In genomic region chr13:60178416-60178815, GRCm38 (mm10) we compare ENCODE assay signal across 9 mouse cellular contexts. TPM values are rescaled to one million over a fixed set of nuclear protein-coding genes. Genes with fewer than 3 reads are reported as not detected.
DNase-seq lines count a peak whose midpoint lies in the region; ATAC-seq and TF ChIP-seq lines count a peak whose summit lies in the region.
"Had no signal": no experiment of that assay in that cellular context is flagged by ENCODE, and none has a peak within 500 bp of the region (broad histone marks: within the 10 kb centered on the region; RNA-seq: fewer than 3 reads in every experiment).

No protein-coding gene starts in this region.

- no peaks in the 10 kb centered on the region for H3K9me3 ChIP-seq in hindbrain, embryonic 15.5 days

- H3K27ac ChIP-seq in gastrocnemius, adult 2 months: peak overlapping the region; percentile 92
- H3K27ac ChIP-seq in hindbrain, embryonic 15.5 days (replicated peaks): peak overlapping the region; percentile 90

- H3K27me3 ChIP-seq in hindbrain, embryonic 15.5 days: no peaks in the 10 kb centered on the region

- no peaks in the 10 kb centered on the region for H3K36me3 ChIP-seq in hindbrain, embryonic 15.5 days

- intact Hi-C loops in gastrocnemius, adult 2 months (cut with DNase I): loop anchor here (1.0 to 5.0 kb wide), 4 partner anchors 101 to 291 kb away; no protein-coding TSS in a partner anchor

- H3K4me1 ChIP-seq in hindbrain, embryonic 15.5 days (replicated peaks): peaks cover 29% of the 10 kb centered on the region; the same call in 1 of the 2 replicates

- DNase-seq in adrenal gland, adult 18-20 months (ENCODE audit: low spot score in 2 of 2): peak; percentile 94 to 95
- DNase-seq in cerebellum, postnatal 4 days (ENCODE audit: low spot score in 2 of 2): peak; percentile 96 to 98
- DNase-seq in gastrocnemius, adult 2 months: peak; percentile 94
- peak; percentile 92 to 93 for DNase-seq in layer of hippocampus, postnatal 36 days
- peak; percentile 94 for DNase-seq in lung, postnatal 14 days
- peak; percentile 80 for DNase-seq in retina, postnatal 7 days (ENCODE audit: low read depth, low spot score)
- DNase-seq in urinary bladder, postnatal 10 days (ENCODE audit: low spot score): peak; percentile 83

- 1% methylated on average over 15 of the region's 15 CpGs for WGBS in hindbrain, embryonic 15.5 days

- H3K4me3 ChIP-seq in gastrocnemius, adult 2 months: peak overlapping the region; percentile 93
- H3K4me3 ChIP-seq in hindbrain, embryonic 15.5 days: peak overlapping the region; percentile 89

- ATAC-seq in hindbrain, embryonic 15.5 days (ENCODE audit: low FRiP score, low read depth): peak; percentile 9; the same call in 1 of the 2 replicates

- 0 out of 2 replicates have a peak overlapping the region, but pooled peaks have one; percentile 28 for H3K9ac ChIP-seq in hindbrain, embryonic 15.5 days

- TF ChIP-seq CTCF in gastrocnemius, adult 2 months (IDR thresholded peaks at IDR 0.05): no peak; the same call in none of the 2 replicates

- peak overlapping the region; percentile 93 for H3K4me2 ChIP-seq in hindbrain, embryonic 15.5 days

RNA-seq across cellular contexts. Expression of gene Gas1, which starts 1.3 kb away (rescaled TPM):
- total RNA-seq in adrenal gland, adult 18-20 months (2021): 10 to 100 TPM; 28.7 to 34.9 TPM
- total RNA-seq in gastrocnemius, adult 2 months (2021): 10 to 100 TPM; 11.2 to 18.6 TPM
- 24.8 and 28.7 TPM in 2 replicates for polyA plus RNA-seq in hindbrain, embryonic 15.5 days (2015; fragmentation: Nextera tagmentation; extraction: Ambion mirVana)
- 10 to 100 TPM; 10.1 to 10.3 TPM for total RNA-seq in layer of hippocampus, postnatal 36 days (2021)
- total RNA-seq: neutrophil, adult 5-6 weeks had no signal

Comparison
In these comparisons a context has a peak if more than half of its experiments do, and no peak if none do; other contexts are left out.
1. Peak in every context shown above with its lines: DNase-seq, ATAC-seq, H3K4me3 ChIP-seq and H3K27ac ChIP-seq.